Mouse (Mus musculus): Measurements from ENCODE around the gene Tnfrsf25. TPM values are rescaled to one million over a fixed set of nuclear protein-coding genes. Genes with fewer than 3 reads are reported as not detected.

The Tnfrsf25 gene
- total RNA-seq, 2 experiments from 2014 or later = 6.2 to 16.5 TPM

- intact Hi-C loops (cut with DNase I) = no loop called here
- no peak for DNase-seq (ENCODE audit: low spot score in 2 of 2)
Measured at GRCm38 (mm10) chr4:152117538-152117937, 1.8 kb downstream of the Tnfrsf25 start.

- DNase-seq (ENCODE audit: low spot score in 2 of 2) = peak; percentile 58 to 66
- intact Hi-C loops (cut with DNase I) = no loop called here
Measured at GRCm38 (mm10) chr4:152119396-152120292, 3.9 kb downstream of the Tnfrsf25 start.

- DNase-seq (ENCODE audit: low spot score in 2 of 2) = no peak
- intact Hi-C loops (cut with DNase I) = no loop called here
Measured at GRCm38 (mm10) chr4:152120311-152121182, 4.8 kb downstream of the Tnfrsf25 start.

- intact Hi-C loops (cut with DNase I) = no loop called here
- DNase-seq (ENCODE audit: low spot score in 2 of 2) = no peak
Measured at GRCm38 (mm10) chr4:152121183-152121505, 5.4 kb downstream of the Tnfrsf25 start.

- intact Hi-C loops (cut with DNase I) = no loop called here
- DNase-seq (ENCODE audit: low spot score in 2 of 2) = no peak
Measured at GRCm38 (mm10) chr4:152124361-152124961, 8.7 kb downstream of the Tnfrsf25 start.

GRCm38 (mm10) chr4:152125161-152126025, 9.7 kb downstream of the Tnfrsf25 start:
- intact Hi-C loops (cut with DNase I) = no loop called here
- no peak for DNase-seq (ENCODE audit: low spot score in 2 of 2)

GRCm38 (mm10) chr4:152126026-152126920, 10.5 kb downstream of the Tnfrsf25 start:
- no peak for DNase-seq (ENCODE audit: low spot score in 2 of 2)
- intact Hi-C loops (cut with DNase I) = no loop called here

- intact Hi-C loops (cut with DNase I) = no loop called here
Measured at GRCm38 (mm10) chr4:152127884-152128283, 12.2 kb downstream of the Tnfrsf25 start.

GRCm38 (mm10) chr4:152128784-152129183, 13.1 kb downstream of the Tnfrsf25 start:
- no peak for DNase-seq (ENCODE audit: low spot score in 2 of 2)
- intact Hi-C loops (cut with DNase I) = no loop called here

More at GRCm38 (mm10) chr4:152127884-152128283, 12.2 kb downstream of the Tnfrsf25 start:
- no peak for DNase-seq (ENCODE audit: low spot score in 2 of 2)

GRCm38 (mm10) chr4:152129395-152129930, 13.7 kb downstream of the Tnfrsf25 start:
- no peak for DNase-seq (ENCODE audit: low spot score in 2 of 2)
- intact Hi-C loops (cut with DNase I) = no loop called here

GRCm38 (mm10) chr4:152130771-152131653, 15.3 kb downstream of the Tnfrsf25 start:
- DNase-seq (ENCODE audit: low spot score in 2 of 2) = peak; percentile 45 to 51
- intact Hi-C loops (cut with DNase I) = no loop called here

- no peak for DNase-seq (ENCODE audit: low spot score in 2 of 2)
- intact Hi-C loops (cut with DNase I) = no loop called here
Measured at GRCm38 (mm10) chr4:152131809-152132771, 16.4 kb downstream of the Tnfrsf25 start.

- intact Hi-C loops (cut with DNase I) = no loop called here
- no peak for DNase-seq (ENCODE audit: low spot score in 2 of 2)
Measured at GRCm38 (mm10) chr4:152132772-152133169, 17.0 kb downstream of the Tnfrsf25 start.

- intact Hi-C loops (cut with DNase I) = no loop called here
- DNase-seq (ENCODE audit: low spot score in 2 of 2) = no peak
Measured at GRCm38 (mm10) chr4:152133213-152133612, 17.5 kb downstream of the Tnfrsf25 start.

- intact Hi-C loops (cut with DNase I) = no loop called here
- DNase-seq (ENCODE audit: low spot score in 2 of 2) = no peak
Measured at GRCm38 (mm10) chr4:152134507-152134906, 18.8 kb downstream of the Tnfrsf25 start.

GRCm38 (mm10) chr4:152135363-152135762, 19.6 kb downstream of the Tnfrsf25 start:
- no peak for DNase-seq (ENCODE audit: low spot score in 2 of 2)
- intact Hi-C loops (cut with DNase I) = no loop called here

Data from left cerebral cortex, postnatal 14 days (tissue).